In genomic region chr13:81241181-81241580, GRCm38 (mm10) we compare ENCODE assay signal across 18 mouse cellular contexts.
"Had no signal": no experiment of that assay in that cellular context is flagged by ENCODE, and none has a peak within 500 bp of the region (broad histone marks: within the 10 kb centered on the region; RNA-seq: fewer than 3 reads in every experiment).

No protein-coding gene starts in this region.

- ATAC-seq: midbrain, embryonic 16.5 days had no signal

- H3K4me3 ChIP-seq: midbrain, embryonic 10.5 days; midbrain, embryonic 12.5 days; neural tube, embryonic 12.5 days had no signal

- H3K4me1 ChIP-seq: midbrain, embryonic 10.5 days; midbrain, embryonic 12.5 days; neural tube, embryonic 12.5 days had no signal

- DNase-seq: lung, adult 18-20 months; lung, embryonic 14.5 days; lung, postnatal 10 days; lung, postnatal 4 days; midbrain, embryonic 14.5 days; retina, postnatal 1 day; right cerebral cortex, adult 18-20 months; right cerebral cortex, postnatal 25 days; right cerebral cortex, postnatal 4 days; spleen, adult 18-20 months; thymus, adult 18-20 months; thymus, postnatal 25 days; thymus, postnatal 4 days had no signal

- H3K9ac ChIP-seq: liver, embryonic 14.5 days; lung, embryonic 14.5 days; midbrain, embryonic 12.5 days; neural tube, embryonic 12.5 days had no signal

- H3K4me2 ChIP-seq: lung, embryonic 14.5 days; midbrain, embryonic 12.5 days; neural tube, embryonic 12.5 days had no signal

- H3K9me3 ChIP-seq: midbrain, embryonic 10.5 days; midbrain, embryonic 12.5 days; neural tube, embryonic 12.5 days had no signal

- H3K27me3 ChIP-seq: midbrain, embryonic 12.5 days; neural tube, embryonic 12.5 days had no signal

- H3K36me3 ChIP-seq: midbrain, embryonic 12.5 days; neural tube, embryonic 12.5 days had no signal

- H3K27ac ChIP-seq: liver, embryonic 14.5 days; midbrain, embryonic 10.5 days; midbrain, embryonic 12.5 days; neural tube, embryonic 12.5 days had no signal
